Mouse (Mus musculus): ENCODE data around the gene Triobp.

DNA sequence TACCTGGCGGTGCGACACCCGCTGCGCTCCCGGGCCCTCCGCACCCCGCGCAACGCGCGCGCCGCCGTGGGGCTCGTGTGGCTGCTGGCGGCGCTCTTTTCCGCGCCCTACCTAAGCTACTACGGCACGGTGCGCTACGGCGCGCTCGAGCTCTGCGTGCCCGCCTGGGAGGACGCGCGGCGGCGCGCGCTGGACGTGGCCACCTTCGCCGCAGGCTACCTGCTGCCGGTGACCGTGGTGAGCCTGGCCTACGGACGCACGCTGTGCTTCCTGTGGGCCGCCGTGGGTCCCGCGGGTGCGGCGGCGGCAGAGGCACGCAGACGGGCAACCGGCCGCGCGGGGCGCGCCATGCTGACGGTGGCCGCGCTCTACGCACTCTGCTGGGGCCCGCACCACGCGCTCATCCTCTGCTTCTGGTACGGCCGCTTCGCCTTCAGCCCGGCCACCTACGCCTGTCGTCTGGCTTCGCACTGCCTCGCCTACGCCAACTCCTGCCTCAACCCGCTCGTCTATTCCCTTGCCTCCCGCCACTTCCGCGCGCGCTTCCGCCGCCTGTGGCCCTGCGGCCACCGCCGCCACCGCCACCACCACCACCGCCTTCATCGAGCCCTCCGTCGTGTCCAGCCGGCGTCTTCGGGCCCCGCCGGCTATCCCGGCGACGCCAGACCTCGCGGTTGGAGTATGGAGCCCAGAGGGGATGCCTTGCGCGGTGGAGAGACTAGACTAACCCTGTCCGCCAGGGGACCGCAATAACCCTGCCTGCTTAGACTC lies 95.4 kb downstream of the Triobp start:
- TF ChIP-seq GATA1 (IDR thresholded peaks at IDR 0.05; ENCODE audit: borderline replicate concordance, low read length) (no peak), FLI1 (IDR thresholded peaks at IDR 0.05; ENCODE audit: low read length) (no peak)

All from megakaryocyte, embryonic 14.5 days (primary cell).